Mouse (Mus musculus) midbrain, embryonic 15.5 days (tissue): Measurements from ENCODE around the gene Fdxr. TPM values are rescaled to one million over a fixed set of nuclear protein-coding genes. Genes with fewer than 3 reads are reported as not detected.

Source experiments
- ATAC-seq: fragments of 200-750 bp; cut with Nextera tagmentation; replicated peaks from 2 replicates; pipeline ENCODE4 v1.8.0; 2017; ENCODE audit warnings: moderate TSS enrichment
- H3K27ac ChIP-seq: fragments of 300-500 bp; sonication (generic); 2 replicates; pipeline ENCODE4 v1.5.1; 2015; ENCODE audit warnings: mild to moderate bottlenecking, inconsistent platforms
- H3K27me3 ChIP-seq: fragments of 300-500 bp; sonication (generic); replicated peaks from 2 replicates; pipeline ENCODE4 v1.6.1; 2015; ENCODE audit warnings: inconsistent platforms
- H3K36me3 ChIP-seq: fragments of 300-500 bp; sonication (generic); replicated peaks from 2 replicates; pipeline ENCODE4 v1.6.1; 2015; ENCODE audit warnings: inconsistent platforms
- H3K4me1 ChIP-seq: fragments of 300-500 bp; sonication (generic); 2 replicates; pipeline ENCODE4 v1.6.1; 2015; ENCODE audit warnings: inconsistent platforms
- H3K4me2 ChIP-seq: fragments of 300-500 bp; sonication (generic); 2 replicates; pipeline ENCODE4 v1.6.1; 2015; ENCODE audit warnings: inconsistent platforms, mild to moderate bottlenecking, moderate library complexity
- H3K4me3 ChIP-seq: fragments of 300-500 bp; sonication (generic); 2 replicates; pipeline ENCODE4 v1.5.1; 2015; ENCODE audit warnings: mild to moderate bottlenecking, inconsistent platforms
- H3K9ac ChIP-seq: fragments of 300-500 bp; sonication (generic); 2 replicates; pipeline ENCODE4 v1.6.1; 2015; ENCODE audit warnings: mild to moderate bottlenecking, inconsistent platforms
- H3K9me3 ChIP-seq: fragments of 300-500 bp; sonication (generic); 2 replicates; pipeline ENCODE4 v1.6.1; 2016; ENCODE audit warnings: inconsistent platforms
- WGBS: fragments of 180-500 bp; shearing (Covaris S2); methylation state at CpG from one replicate; pipeline ENCODE4 v1.1.7; 2015; ENCODE audit warnings: mixed read lengths; 5-methylcytosine and 5-hydroxymethylcytosine counted together
- polyA plus RNA-seq: library from polyadenylated mRNA; unstranded; fragments of >200 nt; fragmentation: Nextera tagmentation; extraction: Ambion mirVana; gene quantifications from 2 replicates; pipeline ENCODE4 v1.2.1, GENCODE M21; 2015

The Fdxr gene
- polyA plus RNA-seq, 1 experiment from 2014 or later, result 22.1 TPM

DNA sequence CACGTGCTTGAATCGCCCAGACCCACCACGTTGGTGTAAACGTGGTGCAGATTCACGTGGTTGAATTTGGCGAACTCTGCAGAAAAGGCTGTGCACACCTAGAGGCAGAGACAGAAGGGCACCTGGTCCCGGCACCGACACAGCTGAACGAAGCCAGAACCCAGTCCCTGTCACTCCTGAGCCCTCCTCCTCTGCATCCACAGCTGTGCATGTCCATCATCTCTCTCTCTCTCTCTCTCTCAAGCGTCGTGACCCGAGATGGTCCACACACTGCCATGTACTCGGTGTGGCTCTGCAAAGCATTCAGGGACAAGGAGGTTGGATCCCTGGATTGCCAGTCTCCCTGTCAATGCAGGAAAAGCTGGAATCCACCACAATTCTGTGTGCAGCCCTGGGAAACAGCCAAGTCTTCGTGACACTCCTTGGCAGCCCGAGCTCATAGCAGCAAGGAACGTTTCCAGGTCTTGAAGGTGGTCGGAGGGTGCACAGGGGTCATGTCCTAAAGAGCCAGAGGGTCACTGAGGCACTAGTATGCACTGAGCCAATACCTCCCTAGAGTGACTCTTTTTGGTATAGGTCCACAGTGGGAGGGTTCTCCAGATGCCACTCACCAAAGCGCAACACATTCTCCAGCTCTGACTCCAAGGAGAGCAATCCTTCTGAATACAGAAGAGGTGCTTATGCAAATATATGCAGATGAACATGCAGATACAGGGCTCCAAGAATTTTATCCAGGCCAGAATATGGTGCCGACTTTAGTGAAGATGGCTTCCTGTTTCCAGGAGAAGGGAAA lies 9.5 kb upstream of the Fdxr start:
- ATAC-seq, result no peak; the same call in 1 of the 2 replicates
- H3K4me2 ChIP-seq, result no peak overlapping the region
- H3K27ac ChIP-seq, result peak overlapping the region; percentile 45; the same call in 1 of the 2 replicates
- H3K27me3 ChIP-seq, result no peaks in the 10 kb centered on the region
- no peak overlapping the region for H3K9ac ChIP-seq
- no peaks in the 10 kb centered on the region for H3K36me3 ChIP-seq
- no peak overlapping the region for H3K4me3 ChIP-seq
- 71% methylated on average over 19 of the region's 19 CpGs for WGBS
- H3K9me3 ChIP-seq, result no peaks in the 10 kb centered on the region
- H3K4me1 ChIP-seq, result no peaks in the 10 kb centered on the region

DNA sequence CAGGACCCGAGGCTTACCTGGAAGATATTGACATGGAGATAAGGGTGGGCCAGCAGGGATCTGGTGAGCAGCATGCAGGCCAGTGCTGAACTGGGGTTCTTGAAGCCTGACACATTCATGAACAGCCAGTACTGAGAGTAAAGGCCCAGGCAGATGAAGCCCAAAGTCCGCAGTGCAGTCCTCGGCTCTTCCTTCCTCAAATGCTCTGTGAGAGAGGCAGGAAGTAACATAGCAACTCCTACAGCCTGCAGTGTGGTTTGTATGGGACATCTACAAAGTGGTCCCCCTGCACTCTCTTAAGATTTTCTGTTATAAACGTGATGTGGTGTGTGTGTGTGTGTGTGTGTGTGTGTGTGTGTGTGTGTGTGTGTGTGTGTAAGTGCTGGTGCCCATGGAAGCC lies 8.4 kb upstream of the Fdxr start:
- no peak for ATAC-seq
- Histone ChIP-seq H3K4me2 (no peak overlapping the region), H3K27me3 (no peaks in the 10 kb centered on the region), H3K27ac (no peak overlapping the region), H3K9ac (no peak overlapping the region), H3K36me3 (no peaks in the 10 kb centered on the region), H3K4me1 (no peaks in the 10 kb centered on the region), H3K4me3 (no peak overlapping the region), H3K9me3 (no peaks in the 10 kb centered on the region)
- 79% methylated on average over 4 of the region's 4 CpGs for WGBS

DNA sequence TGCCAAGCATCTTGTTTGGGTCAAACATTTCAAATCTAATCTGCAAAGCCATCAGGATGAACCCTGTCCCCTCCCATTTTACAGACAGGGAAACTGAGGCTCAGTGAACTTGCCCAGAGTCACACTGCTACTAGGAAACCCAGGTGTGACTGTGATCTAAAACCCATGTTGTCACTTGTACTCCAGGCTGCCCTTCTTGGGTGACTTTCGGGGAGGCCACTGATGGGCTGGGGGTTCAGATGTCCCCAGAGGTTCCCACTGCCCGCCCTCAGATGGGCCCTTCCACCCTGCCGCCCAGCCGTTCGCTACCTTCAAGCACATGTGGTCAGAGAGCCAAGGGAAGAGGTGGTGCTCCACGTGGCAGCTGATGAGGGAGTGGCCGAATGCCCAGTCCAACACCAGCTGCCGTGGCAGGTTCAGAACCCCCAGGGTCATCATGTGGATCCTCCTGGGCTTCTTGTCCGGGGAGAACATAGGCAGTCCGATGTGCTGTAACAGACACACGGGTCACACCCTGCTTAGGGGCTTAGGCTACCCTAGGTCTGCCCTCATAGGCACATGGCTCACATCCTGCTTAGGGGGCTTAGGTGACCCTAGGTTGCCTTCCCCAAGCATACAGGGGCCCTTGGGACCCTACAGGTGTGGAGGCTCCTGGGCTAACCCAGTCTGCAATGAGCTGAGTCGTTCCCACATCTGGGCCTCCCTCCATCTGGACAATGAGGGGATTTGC lies 7.2 kb upstream of the Fdxr start:
- Histone ChIP-seq H3K9ac (no peak overlapping the region), H3K4me3 (no peak overlapping the region)
- ATAC-seq, result no peak

DNA sequence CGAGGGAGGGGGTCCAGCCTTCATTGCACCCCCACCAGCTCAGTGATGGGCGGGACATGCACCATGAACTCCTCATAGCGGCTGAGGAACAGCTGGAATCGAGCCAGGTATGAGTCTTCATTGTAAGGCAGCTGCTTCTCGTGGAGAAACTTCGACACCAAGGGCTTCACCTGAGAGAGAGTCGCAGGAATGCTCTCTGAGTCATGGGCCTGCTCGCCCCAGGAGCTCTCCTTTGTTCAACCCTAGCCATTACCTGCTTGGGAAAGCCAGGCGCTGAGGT lies 6.6 kb upstream of the Fdxr start:
- Histone ChIP-seq H3K36me3 (no peaks in the 10 kb centered on the region), H3K27ac (no peak overlapping the region), H3K4me2 (no peak overlapping the region), H3K4me1 (no peaks in the 10 kb centered on the region), H3K9me3 (no peaks in the 10 kb centered on the region), H3K4me3 (no peak overlapping the region), H3K27me3 (no peaks in the 10 kb centered on the region), H3K9ac (no peak overlapping the region)
- WGBS, result 77% methylated on average over 9 of the region's 9 CpGs
- no peak for ATAC-seq

More for the DNA sequence above, 7.2 kb upstream of the Fdxr start:
- Histone ChIP-seq H3K4me1 (no peaks in the 10 kb centered on the region), H3K36me3 (no peaks in the 10 kb centered on the region), H3K27me3 (no peaks in the 10 kb centered on the region), H3K4me2 (no peak overlapping the region), H3K9me3 (no peaks in the 10 kb centered on the region), H3K27ac (no peak overlapping the region)
- 88% methylated on average over 12 of the region's 12 CpGs for WGBS

DNA sequence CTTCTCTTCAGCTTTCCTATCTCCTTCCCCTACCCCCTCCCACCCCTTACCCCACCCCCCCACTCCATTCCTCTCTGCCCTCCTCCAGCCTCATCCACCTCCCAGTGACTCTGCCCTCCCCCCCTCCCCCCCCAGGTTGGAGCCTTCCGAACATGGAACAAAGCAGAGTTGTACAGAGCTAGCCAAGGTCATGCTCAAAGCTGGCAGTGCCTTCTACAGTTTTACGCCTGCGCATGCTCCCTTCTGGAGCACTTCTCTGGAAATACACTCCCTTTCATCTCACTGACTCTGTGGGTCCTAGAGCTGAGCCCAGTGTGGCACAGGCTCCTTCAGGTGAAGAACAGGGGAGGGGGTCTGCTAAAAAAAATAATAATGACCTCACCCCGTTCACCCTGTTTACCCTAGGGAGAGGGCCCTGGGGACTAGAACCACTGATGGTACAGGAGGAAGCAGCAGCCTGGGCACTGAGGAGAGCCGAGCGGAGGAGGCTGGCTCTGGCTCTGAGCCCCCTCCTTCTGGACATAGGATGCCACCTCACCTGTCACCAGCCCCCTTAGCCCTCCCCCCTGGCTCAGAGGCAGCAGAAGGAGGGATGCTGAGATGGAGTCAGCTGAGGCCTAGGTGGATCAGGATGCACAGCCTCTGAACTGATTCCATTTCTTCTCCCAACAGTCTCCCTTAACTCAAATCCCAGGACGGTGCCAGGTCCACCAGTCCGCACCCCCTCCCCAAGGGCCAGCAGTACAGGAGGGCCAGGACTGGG lies 6.1 kb upstream of the Fdxr start:
- H3K4me3 ChIP-seq, result no peak overlapping the region
- no peaks in the 10 kb centered on the region for H3K4me1 ChIP-seq
- H3K27me3 ChIP-seq, result no peaks in the 10 kb centered on the region
- H3K4me2 ChIP-seq, result no peak overlapping the region
- WGBS, result 78% methylated on average over 8 of the region's 8 CpGs
- no peak overlapping the region for H3K9ac ChIP-seq
- ATAC-seq, result no peak
- no peaks in the 10 kb centered on the region for H3K36me3 ChIP-seq
- no peak overlapping the region for H3K27ac ChIP-seq
- H3K9me3 ChIP-seq, result no peaks in the 10 kb centered on the region

DNA sequence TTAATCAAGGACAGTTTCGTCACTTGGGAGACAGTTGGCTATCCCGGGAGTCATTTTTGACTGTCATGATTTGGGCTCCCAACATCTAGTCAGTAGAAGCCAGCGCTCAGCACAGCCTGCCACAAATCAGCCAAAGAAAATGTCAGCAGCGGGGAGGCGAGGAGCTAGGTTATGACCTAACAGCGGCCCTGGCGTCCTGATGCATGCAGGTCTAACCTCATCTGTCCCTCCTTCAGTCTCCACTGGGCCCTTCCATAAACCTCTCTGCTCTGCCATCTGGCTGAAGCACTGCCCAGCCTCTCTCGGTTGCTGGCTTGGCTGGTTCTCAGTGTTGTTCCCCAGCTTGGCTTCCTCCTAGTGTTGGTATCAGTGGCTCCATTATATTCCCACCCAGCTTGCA lies 5.4 kb upstream of the Fdxr start:
- H3K27me3 ChIP-seq, result no peaks in the 10 kb centered on the region
- H3K27ac ChIP-seq, result peak overlapping the region; percentile 30; the same call in 1 of the 2 replicates
- 79% methylated on average over 8 of the region's 8 CpGs for WGBS
- no peak overlapping the region for H3K4me2 ChIP-seq
- peaks cover 4% of the 10 kb centered on the region; the same call in 1 of the 2 replicates for H3K4me1 ChIP-seq
- no peaks in the 10 kb centered on the region for H3K36me3 ChIP-seq
- no peak overlapping the region for H3K9ac ChIP-seq
- no peaks in the 10 kb centered on the region for H3K9me3 ChIP-seq
- no peak for ATAC-seq
- no peak overlapping the region for H3K4me3 ChIP-seq

DNA sequence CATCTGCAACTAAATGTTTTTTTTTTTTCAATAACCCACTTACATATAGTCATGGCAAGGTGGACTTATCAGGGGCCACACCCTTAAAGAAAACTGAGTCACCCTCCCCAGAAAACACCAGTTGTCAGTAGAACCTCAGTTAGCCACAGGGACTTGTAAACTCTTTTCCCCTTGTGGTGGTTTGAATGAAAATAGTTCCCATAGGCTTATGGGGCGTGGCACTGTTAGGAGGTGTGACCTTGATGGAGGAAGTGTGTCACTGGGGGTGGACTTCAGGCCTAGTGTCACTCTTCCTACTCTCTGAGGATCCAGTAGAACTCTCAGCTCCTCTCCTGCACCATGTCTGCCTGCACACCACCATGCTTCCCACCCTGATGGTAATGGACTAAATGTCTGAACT lies 2.9 kb upstream of the Fdxr start:
- Histone ChIP-seq H3K27ac (no peak overlapping the region), H3K27me3 (no peaks in the 10 kb centered on the region), H3K4me3 (no peak overlapping the region), H3K9me3 (no peaks in the 10 kb centered on the region), H3K4me2 (no peak overlapping the region), H3K9ac (no peak overlapping the region), H3K4me1 (peaks cover 16% of the 10 kb centered on the region), H3K36me3 (no peaks in the 10 kb centered on the region)
- no peak for ATAC-seq
- 59% methylated on average over 1 of the region's 1 CpGs for WGBS

DNA sequence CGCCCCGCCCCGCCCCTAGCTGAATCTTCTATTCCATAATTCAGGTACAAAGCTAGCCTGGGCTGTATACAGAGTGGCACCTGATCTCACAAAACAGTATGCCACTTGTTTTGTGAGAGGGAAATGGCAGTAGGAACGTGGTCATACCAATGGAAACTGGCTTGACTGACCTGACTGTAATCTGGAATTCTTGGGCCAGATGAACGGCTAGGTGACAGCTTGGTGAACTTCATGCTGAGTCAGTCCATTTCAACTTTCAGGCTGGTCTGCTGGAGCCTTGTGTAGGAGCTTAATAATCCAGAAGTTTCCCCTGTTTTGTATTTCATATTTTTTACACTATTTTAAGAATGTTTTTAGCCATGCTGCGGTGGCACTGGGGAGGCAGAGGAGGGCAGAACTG lies 1.3 kb upstream of the Fdxr start:
- 78% methylated on average over 6 of the region's 6 CpGs for WGBS
- Histone ChIP-seq H3K27ac (no peak overlapping the region), H3K4me2 (no peak overlapping the region), H3K4me1 (peaks cover 16% of the 10 kb centered on the region), H3K9me3 (no peaks in the 10 kb centered on the region), H3K4me3 (no peak overlapping the region), H3K9ac (no peak overlapping the region), H3K36me3 (no peaks in the 10 kb centered on the region), H3K27me3 (no peaks in the 10 kb centered on the region)
- no peak for ATAC-seq

DNA sequence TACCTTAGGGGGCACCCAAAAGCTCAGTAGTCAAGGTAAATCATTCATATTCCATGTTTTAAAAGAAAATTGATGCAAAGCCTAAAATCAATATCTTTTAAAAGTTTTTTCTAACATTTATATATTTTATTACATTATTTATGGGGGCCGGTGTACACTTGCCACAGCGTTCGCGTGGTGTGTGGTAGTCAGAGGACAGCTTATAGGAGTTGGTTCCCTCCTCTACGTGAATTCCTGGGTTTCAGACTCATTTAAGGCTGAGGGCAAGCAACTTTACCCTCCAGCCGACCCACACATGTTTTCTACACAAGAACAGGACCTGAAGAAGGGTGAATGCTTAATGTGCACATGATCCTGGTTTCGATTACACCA lies 740 bp upstream of the Fdxr start:
- WGBS, result 19% methylated on average over 7 of the region's 7 CpGs
- H3K4me2 ChIP-seq, result peak overlapping the region; percentile 52
- H3K36me3 ChIP-seq, result no peaks in the 10 kb centered on the region
- no peak for ATAC-seq
- H3K4me3 ChIP-seq, result peak overlapping the region; percentile 74
- peaks cover 16% of the 10 kb centered on the region for H3K4me1 ChIP-seq
- peak overlapping the region; percentile 43 for H3K9ac ChIP-seq
- H3K27ac ChIP-seq, result peak overlapping the region; percentile 92
- no peaks in the 10 kb centered on the region for H3K27me3 ChIP-seq
- H3K9me3 ChIP-seq, result no peaks in the 10 kb centered on the region

DNA sequence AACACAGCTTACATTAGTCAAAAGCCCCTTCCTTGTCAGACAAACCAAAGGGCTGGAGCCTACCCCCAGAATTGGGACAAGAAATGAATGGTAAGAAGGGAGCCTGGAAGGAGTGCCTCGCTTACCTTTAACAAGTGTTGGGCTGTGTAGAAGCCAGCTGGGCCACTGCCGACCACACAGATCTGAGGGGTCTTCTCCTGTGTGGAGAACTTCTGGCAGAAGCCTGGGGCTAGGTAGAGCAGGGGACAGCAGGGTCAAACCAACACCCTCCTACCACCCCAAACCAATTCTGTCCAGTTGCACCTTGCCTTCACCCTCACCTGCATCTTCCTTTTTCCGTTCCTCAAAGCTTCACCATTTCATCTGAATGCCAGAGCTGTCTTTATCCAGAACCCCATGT lies 896 bp downstream of the Fdxr start:
- peak overlapping the region; percentile 82 for H3K9ac ChIP-seq
- H3K4me2 ChIP-seq, result peak overlapping the region; percentile 75
- no peak for ATAC-seq
- no peaks in the 10 kb centered on the region for H3K9me3 ChIP-seq
- H3K4me3 ChIP-seq, result peak overlapping the region; percentile 74
- H3K27ac ChIP-seq, result peak overlapping the region; percentile 92
- peaks cover 16% of the 10 kb centered on the region for H3K4me1 ChIP-seq
- H3K27me3 ChIP-seq, result no peaks in the 10 kb centered on the region
- WGBS, result 58% methylated on average over 3 of the region's 3 CpGs
- no peaks in the 10 kb centered on the region for H3K36me3 ChIP-seq

DNA sequence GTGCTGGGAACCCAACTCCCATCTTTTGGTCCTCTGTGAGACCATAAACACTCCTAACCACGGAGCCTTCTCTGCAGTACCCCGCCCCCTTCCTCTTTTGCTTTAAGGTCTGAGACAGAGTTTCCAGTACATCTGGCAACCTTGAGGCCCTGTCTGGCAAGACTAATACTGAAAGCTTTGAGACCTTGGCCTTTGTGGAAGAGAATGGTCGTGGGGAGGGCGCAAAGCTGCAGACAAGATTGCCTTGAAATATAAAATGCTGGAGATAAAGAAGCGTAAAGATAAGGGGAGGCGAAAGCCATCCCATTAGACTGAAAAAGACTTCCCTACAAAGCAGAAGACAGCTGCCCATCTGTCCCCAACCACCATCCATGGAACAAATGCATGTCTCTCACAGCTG lies 1.3 kb downstream of the Fdxr start:
- 90% methylated on average over 6 of the region's 6 CpGs for WGBS
- Histone ChIP-seq H3K36me3 (no peaks in the 10 kb centered on the region), H3K4me1 (peaks cover 16% of the 10 kb centered on the region), H3K9ac (peak overlapping the region; percentile 82; the same call in 1 of the 2 replicates), H3K27me3 (no peaks in the 10 kb centered on the region), H3K27ac (no peak overlapping the region), H3K9me3 (no peaks in the 10 kb centered on the region), H3K4me3 (peak overlapping the region; percentile 74), H3K4me2 (peak overlapping the region; percentile 75)
- ATAC-seq, result no peak

DNA sequence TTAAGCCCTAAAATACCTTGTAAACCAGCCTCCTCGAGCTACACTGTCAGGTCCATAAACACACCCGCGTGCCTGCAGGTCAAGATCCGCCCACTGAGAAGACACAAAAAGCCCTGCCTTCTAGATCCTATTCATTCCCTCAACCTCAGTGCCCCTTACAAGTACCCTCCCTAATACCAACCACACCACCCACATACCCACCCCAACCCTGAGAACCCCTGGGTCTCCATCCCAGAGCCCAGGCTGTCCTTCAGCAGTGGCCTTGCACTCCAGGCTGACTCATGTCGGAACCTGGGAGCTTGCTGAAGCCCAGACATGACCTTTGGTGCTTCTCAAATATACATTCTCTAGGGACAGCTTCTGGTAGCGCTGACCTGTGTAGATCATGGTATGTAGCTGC lies 2.1 kb downstream of the Fdxr start:
- Histone ChIP-seq H3K9ac (no peak overlapping the region), H3K4me3 (no peak overlapping the region), H3K9me3 (no peaks in the 10 kb centered on the region), H3K4me2 (no peak overlapping the region), H3K4me1 (peaks cover 21% of the 10 kb centered on the region), H3K36me3 (no peaks in the 10 kb centered on the region), H3K27me3 (no peaks in the 10 kb centered on the region), H3K27ac (no peak overlapping the region)
- WGBS, result 90% methylated on average over 6 of the region's 6 CpGs
- no peak for ATAC-seq
